Mouse (Mus musculus) right cerebral cortex, postnatal 10 days (tissue): ENCODE results near the gene Rbm19.

Source experiments
- DNase-seq, 2 experiments: peaks; one replicate each; pipeline ENCODE4 v3.0.0; 2021; ENCODE audit warnings: low spot score in 2 of 2

Rbm19 gene

DNA sequence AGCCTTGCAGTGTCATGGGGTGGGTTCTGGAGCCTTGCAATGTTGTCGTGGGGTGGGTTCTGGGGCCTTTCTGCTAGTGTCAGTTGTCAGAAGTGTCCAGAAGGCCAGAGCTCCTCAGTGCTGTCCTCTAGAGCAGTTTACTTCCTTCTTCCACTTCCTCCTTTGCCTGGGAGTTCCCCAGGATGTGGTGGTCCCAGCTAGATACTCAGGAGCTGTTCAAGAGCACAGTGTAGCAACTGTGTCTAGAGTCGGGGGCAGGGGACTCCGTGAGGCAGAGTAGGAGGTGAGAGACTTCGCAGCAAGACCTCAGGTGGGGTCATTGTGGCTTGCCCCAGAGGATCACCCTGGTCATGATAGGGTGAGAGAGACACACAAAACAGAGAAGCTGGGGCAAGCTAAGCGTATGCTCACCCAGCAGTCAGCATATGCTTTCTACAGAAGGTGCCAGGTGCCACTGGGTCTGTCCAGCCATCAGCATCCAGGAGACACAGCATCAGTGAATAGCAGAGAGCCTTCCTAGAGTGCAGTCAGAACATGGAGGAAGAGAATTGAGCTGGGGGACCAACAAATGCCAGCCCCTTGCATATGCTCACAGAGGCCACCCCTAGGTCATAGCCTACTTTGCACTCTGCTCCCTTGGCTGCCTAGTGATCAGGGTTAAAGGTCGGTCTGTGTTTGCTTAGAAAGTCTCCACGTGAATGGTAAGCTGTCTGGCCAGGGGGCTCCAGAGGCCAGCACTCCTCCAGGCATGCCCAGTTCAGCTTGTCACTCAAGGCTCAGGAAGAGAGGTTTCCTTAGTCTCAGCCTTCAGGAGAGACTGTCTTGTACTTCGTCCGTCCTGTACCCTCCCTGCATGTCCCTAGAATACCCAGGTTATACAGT, 49.0 kb downstream of the Rbm19 start:
- DNase-seq: no peak

DNA sequence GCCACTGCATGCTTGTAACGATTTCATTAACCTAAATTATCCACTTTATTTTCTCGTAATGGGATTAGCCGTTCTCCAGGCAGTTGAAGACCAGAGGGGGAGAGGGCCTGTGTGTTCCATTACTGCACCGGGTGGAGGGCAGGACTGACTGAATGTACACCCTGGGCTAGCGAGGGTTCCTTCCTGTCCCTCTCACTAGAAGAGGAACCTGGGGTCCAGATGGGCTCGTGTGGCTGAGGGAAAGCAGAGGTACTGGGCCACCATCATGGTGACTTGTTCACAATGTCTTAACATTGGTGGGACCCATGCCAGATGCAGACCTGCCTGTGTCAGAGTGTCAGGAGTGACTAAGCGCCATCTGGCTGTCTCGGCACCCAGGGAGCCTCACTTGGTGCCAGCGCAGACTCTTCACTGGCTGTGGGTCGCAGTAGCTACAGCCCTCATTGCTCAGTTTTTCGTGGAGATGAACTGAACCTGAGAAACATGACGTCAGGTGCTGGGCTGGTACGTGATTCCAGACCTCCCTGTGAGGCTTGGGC, 51.6 kb downstream of the Rbm19 start:
- no peak for DNase-seq

DNA sequence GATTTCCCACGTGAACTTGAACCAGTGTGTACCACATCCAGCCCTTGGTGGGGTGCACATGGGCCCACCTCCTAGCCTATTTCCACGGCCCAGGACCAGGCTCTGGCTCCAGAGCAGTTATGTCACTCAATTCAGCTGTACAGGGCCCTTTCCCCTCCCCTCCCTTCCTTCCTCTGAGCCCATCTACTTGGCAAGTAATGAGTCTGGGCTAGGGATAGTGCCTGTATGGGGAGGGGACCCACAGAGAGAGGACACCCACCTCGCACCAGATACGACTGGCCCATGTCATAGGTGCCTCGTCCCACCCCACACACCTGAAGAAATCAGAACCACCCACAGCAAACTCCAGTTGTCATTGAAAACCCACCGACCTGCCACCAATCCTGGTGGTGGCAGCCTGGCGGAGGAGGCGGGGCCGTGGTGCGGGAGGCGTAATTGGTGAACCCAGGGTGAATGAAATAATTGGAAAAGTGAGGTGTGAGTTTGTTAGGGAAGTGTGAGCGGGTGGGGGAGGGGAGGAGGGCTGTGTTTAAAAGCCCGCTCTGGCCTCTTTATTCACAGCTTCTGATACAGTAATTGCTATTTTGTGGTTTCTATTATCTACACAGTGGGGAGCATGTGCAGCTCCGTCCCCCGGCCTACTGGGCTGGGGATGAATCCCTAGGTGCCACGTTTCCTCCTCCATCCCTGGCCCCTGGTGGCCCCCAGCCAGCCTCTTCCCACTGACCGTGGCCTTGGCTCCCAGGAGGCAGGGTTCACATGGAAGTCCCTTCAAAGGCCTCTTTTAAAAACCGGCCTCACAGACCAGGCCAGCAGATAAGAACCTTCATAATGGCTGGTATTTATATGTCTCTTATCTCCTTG, 55.8 kb downstream of the Rbm19 start:
- DNase-seq: no peak

DNA sequence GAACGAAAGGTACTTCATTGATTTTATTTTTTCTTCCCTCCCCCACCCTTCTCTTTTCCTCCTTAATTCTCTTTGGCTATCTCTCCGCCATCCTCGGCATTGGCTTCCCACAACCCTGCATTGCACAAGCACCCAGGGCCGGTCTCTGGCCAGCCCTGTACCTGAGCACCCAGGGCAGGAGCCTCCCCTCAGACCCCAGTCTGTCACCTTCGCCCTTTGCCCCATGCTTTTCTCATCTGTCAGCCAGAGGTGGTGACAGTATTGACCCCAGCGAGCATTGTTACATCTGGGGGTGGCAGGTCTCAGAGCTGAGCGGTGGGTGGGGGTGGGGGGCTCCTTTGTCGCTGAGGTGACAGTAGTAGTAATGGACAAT, 56.5 kb downstream of the Rbm19 start:
- DNase-seq: no peak

DNA sequence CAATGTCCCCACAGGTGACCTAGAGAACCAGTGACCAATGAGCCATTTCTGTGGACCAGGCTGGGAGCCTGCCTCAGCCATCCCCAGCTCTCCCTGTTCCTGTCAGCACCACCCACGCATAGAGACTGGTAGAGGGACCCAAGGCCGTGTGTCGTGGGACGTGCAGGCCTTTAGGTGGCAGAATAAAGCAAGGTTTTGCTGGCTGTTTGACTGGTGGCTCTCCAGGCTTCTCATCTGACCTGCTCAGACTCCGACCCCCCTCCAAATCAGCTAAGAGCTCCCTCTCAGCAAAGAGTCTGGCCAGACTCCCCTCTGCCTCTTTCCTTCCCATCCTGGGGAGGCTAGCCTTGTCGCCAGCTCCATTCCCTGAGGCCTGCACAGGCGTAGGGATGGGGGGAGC, 58.1 kb downstream of the Rbm19 start:
- peak; percentile 67 to 71 for DNase-seq

DNA sequence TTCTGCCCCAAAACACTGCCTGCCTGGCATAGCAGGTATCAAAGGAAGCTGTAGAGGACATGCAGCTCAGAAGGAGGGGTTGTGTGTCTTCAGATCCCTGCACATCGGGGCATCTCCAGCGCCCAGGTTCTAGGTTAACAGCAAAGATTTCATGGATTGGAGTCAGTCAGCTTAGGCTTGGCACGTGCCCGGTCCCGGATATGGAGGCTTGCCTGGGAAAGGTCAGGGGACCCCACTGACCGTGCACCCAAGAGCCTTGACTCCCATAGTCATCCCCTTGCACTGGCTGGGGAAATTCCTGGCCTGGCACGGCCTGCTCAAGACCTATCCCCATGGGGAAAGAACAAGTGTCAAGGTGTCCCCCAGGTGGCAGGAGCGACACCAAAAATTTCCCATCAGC, 59.0 kb downstream of the Rbm19 start:
- no peak for DNase-seq

DNA sequence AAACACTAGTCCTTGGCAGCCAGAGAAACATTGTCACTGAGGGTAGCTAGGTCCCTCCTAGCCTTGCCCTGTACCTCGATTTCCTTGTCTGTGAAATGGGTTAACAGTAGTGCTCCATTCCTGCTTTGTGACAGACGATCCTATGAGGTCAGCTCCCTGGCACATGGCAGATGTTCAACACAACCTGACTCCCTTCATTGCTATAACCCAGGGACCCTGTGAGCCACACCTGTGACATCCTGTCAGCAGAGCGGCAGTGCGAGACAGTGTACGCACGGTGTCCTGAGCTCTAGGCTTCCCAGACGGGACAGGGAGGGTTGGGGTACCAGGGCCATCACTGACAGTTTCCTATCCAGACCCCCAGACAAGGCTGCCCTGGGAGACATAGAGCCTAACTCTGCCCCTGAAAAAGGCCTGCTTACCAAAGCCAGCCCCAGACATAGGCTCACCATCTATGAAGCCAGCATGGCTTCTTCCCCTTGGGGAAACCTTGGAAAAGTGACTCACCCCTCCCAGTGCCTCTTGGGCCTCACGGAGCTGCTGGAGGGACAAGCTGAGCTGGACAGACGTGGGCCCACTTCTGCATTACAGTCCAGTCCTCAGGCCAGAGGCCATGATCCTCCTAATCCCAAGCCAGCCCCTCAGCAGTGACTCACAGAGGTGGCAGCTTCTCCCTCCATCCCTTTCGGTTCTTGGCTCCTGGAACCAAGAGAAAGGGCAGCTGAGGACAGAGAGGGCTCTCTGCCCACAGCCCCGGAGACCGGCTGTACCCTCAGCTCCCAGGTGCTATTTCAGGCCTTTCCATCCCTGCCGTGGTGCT, 60.2 kb downstream of the Rbm19 start:
- no peak for DNase-seq

DNA sequence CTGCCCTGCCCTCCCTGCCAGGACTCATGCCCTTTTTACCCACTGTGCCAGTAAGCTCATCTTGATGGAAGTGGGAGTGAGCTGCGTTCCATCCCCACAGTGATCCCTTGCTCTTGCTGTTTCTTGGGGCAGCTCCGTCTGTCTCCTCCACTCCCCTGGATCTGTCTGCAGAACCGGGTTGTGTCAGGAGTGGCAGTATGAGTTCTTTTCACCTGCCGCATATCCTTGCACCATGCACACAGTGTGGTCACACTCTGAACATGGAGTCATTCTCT, 60.7 kb downstream of the Rbm19 start:
- DNase-seq: no peak

DNA sequence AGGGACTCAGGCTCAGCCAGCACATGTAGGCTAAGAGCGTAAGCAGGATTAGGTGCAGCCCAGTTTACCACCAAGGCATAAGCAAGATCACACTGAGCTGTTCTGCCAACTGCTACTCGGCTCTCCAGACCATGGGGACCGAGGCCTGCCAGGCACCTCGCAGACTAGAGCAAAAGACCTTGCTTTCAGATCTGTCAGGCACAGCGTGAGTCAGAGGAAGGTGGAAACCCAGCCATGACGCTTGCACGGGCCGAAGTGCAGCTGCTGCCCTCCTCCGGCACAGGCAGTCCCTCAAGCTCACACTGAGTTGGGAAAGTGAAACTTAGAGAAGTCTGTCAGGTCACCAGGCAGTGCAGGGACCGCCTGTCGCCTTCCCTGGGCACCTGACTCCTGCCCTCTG, 63.8 kb downstream of the Rbm19 start:
- DNase-seq: no peak

DNA sequence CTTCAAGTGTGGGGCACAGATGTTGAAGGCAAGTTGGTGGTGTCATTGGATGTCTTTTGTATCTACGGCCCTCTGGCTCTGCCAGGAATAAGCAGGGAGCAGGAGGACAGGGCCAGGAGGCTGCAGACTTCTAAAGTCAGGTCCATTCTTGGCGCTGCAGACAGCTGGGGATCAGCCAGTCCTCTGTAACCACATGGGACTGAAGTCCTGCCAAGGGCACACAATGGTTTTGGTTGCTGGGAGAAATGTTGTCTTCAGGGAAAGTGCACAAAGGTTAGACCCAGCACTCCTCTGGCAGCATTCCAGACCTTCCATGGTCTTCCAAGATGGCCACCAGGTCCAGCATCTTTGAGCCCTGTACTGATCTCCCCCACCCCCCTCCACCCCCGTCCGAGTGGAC, 65.1 kb downstream of the Rbm19 start:
- peak in 1 of 2 experiments; percentile 54 for DNase-seq

DNA sequence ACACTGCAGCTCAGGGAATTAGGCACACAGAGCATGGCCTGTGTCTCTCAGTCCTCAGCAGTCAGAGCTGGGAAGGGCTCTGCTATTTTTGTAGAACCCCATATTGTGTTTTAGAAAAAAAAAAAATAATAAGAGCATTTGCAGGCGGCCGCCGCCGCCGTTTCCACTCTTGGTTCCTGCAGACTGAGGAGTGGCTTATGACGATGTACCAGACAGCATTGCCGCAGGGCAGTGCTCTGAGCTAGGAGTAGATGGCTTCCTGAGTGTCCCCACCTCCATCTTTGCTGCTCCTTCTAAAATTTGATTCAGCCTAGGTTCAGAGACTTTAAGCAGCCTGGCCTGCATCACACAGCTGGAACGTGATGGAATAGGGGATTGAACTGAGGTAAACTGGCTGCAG, 67.1 kb downstream of the Rbm19 start:
- peak; percentile 69 for DNase-seq

DNA sequence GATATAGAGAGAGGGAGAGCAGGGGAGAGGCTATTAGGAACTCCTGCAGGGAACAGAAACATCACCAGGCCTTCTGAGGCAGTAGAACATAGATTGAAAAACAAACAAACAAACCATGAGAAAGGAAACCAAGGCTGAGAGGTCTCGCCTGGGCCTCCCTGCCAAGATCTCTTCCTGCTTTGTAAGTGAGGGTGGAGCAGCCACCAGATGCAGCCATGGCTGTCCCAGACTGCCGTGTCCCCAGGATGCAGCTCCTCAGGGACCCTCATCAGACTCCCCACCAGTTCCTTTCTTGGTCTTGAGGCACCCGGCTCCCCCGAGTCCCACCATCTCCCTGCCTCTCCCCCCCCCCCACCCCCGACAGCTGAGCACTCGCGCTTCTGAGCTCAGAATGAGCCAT, 67.5 kb downstream of the Rbm19 start:
- no peak for DNase-seq

DNA sequence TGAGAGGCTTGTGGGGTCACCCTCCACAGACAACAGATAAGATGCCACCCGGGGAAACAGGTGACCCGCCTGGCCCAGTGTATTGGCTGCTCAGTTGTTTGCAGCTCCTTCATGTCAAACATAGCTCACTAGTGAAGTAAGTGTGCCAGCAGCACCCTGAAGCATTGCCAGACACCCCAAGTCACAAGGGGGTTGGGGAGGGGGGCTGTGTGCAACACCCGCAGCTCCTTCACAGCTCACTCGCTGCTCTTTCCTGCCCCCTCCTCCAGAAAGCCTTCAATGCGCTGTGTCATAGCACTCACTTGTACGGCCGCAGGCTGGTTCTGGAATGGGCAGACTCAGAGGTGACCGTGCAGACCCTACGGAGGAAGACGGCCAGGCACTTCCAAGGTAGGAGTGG, 69.7 kb downstream of the Rbm19 start:
- DNase-seq: no peak

DNA sequence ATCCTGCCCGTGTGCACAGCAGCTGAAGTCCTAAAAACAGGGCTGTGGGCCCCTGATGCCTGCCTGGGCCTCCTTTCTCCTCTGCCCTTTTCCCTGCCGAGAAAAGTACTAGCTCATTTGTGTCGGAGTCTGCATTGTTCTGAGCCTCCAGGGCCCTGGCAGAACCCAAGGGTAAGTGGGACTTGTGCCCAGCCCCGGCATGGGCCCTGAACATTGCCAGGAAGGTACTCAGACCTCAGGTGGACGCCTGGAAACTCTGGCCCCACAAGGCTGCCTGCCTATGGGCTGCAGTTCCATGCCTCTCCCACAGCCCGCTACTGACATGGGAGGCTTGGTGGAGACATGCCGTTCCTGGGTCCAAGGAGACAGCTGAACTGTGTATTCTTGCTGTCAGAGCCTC, 72.3 kb downstream of the Rbm19 start:
- DNase-seq: no peak

DNA sequence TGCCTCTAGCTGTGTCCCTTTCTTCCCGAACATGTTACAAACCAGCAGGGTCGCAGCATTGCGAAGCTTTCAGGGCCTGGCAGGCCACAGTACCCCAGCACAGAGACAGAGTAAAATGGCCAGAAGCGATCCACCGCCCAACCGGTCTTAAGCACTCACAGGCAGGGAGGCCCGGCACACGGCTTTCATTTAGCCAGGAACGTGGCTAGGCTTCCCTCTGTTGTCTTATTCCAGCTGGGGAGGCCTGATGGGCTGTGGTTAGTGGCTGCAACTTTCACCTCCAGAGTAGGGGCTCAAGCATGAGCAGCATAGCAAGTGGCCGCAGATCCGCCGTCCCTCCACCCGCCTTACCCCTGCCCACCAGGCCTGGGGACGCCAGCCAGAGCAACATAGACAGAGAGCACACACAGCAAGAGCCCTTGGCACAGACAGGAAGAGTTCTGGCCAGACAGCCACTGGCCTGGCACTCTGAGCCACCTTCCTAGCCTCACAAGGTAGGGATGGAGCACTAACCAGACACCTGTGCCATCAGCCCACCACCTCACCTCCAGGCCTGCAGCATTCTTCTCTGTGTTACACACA, 73.8 kb downstream of the Rbm19 start:
- no peak for DNase-seq

DNA sequence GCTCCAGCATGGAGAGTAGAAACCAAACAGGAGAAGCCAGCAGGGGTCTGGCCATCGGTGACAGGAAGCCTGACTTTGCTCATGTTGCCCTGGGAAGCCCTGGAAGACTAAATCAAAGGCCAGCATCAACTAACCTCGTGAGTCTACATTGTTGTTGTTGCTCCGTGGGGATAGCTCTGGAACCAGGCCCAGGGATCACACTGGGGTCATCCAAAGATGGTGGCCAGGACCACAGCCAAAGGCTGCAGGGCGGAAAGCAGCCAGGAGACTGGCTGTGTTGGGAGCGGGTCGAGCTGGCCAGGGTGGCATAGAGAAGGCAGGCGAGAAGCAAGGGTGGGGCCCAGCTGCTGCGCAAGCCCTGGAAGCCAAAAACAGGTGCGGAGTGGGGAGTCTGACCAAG, 75.4 kb downstream of the Rbm19 start:
- no peak for DNase-seq

DNA sequence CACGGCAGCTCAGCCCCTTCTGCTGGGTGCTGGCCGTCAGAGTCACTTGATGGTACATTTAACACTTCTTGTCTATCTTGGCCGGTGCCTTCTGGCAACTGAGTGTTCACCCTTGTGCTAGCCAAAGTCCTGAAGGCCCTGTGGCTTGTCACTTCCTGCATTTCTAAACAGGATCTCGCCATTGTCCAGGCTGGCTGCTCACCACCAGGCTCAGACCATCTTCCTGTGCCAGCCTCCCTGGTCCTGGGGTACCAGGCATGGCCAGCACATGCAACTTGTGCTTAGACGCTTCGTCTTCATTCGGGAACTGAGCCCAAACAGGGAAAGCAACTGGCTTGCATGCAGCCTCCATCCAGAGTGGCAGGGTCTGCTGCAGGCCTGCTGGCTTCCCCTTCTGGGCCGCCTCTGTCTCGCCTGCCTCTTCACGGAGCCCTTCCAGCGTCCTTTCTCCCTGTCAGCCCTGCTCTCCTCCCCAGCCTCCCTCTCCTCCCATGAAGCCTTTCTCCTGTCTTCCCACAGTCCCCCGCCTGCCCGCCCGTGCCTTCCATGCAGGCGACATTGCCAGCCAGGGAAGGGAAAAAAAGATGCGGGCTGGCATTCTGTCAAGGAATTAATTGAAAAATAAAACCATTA, 78.2 kb downstream of the Rbm19 start:
- DNase-seq: peak in 1 of 2 experiments; percentile 67

DNA sequence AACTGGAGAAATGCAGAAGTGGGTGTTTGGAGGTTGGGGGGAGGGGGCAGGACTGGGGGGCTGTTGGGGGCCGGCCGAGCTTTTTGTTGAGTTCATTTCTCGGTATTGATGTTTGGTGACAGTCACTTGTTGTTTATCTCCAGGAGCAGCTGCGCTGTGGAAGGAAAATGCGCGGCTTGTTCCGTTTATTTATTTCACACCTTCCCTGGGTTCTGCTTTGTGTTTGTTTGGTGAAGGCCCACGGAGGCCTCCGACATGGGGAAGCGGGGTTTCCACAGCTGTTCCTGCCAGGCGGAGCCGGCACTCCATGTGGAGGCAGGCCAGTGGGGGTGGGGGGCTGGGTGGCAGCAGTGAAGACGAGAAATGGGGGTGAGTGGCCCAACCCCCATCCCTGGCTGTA, 78.7 kb downstream of the Rbm19 start:
- no peak for DNase-seq

DNA sequence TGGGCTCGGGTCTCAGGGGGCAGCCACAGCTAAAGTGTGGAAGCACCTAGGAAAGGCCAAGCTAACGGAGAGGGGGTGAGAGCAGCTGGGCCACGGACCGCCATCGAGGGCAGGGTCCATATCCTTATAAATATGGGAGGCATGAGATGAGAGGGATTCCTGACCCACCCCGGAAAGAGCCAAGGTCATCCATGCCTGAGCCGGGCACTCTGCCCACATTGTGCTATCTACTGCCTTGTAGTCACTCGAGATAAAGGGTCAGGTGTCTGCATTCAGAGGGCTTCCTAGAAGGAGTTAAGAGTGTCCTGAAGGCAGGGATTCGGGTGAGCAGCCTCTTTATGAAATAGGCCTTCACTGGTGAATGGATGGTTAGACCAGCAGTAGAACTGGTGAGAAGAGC, 80.6 kb downstream of the Rbm19 start:
- no peak for DNase-seq

DNA sequence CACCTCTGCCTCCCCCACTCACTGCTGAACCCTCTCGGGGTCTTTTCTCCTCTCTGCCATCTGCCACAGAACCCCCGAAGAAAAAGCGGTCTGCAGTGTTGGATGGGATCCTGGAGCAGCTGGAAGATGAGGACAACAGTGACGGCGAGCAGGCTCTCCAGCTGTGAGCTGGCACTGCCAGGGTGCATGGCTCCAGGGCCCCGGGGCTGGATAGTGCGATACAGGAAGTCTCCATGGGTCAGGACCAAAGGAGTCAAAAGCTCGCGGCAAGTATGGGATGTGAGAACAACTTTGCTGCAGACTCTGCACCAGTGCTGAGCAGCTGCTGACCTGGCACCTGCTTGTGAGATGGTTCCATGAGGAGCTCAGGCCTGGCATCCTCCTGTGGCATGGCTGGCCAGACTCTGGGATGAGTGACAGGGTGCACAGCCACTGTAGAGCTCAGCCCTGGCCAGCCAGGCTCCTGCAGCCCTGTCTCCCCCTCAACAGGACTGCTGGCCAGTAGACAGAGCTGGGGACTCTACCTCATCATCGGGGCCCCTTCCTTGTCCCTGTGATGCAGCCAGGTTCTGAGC, 81.6 kb downstream of the Rbm19 start:
- no peak for DNase-seq

DNA sequence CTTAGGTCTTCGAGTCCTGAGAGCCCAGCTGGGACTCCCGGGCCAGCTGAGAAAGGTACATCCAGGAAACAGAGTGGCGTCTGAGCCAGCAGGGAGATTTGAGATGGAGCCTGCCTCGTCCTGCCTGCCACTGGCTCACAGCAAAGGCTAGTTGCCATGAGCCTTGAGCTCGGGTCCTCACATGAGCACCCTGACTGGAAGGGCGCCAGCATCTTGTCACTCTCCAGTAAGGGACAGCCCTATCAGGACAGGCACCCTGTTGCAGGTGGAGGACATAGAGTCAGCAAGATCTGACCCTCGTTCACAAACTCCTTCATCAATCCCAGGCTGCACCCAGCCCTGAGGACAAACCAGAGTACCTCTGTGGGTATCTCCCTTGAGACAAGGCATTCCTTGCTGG, 83.6 kb downstream of the Rbm19 start:
- no peak for DNase-seq
